Comparison of ENCODE assay signal across 9 mouse cellular contexts in genomic region chr10:61211743-61212142, GRCm38 (mm10). TPM values are rescaled to one million over a fixed set of nuclear protein-coding genes. Genes with fewer than 3 reads are reported as not detected.
DNase-seq lines count a peak whose midpoint lies in the region; ATAC-seq and TF ChIP-seq lines count a peak whose summit lies in the region.
"Had no signal": no experiment of that assay in that cellular context is flagged by ENCODE, and none has a peak within 500 bp of the region (broad histone marks: within the 10 kb centered on the region; RNA-seq: fewer than 3 reads in every experiment).

No protein-coding gene starts in this region.

- DNase-seq in forebrain, embryonic 10.5 days (ENCODE audit: extremely low spot score, low spot score) = peak; percentile 65
- DNase-seq in 3T3-L1 (ENCODE audit: low read depth, low spot score) = peak; percentile 72
- peak; percentile 65 for DNase-seq in adrenal gland, postnatal 25 days
- peak; percentile 66 for DNase-seq in embryo, embryonic 9.5 days (ENCODE audit: extremely low spot score)
- DNase-seq in hindlimb bud, embryonic 11.5 days (ENCODE audit: extremely low spot score, low read depth, low spot score) = peak; percentile 49
- DNase-seq in liver, adult 2 months (ENCODE audit: extremely low read depth, low read depth, low spot score) = peak; percentile 21
- peak; percentile 5 to 13 for DNase-seq in right cerebral cortex, postnatal 36 days (ENCODE audit: low spot score in 2 of 2)

- ATAC-seq in forebrain, embryonic 15.5 days (replicated peaks) = no peak

- H3K79me2 ChIP-seq in liver, adult 2 months (ENCODE audit: control insufficient read depth, insufficient read depth, low read length) = no peaks in the 10 kb centered on the region

- no peaks in the 10 kb centered on the region for H3K36me3 ChIP-seq in forebrain, embryonic 10.5 days (replicated peaks)
- no peaks in the 10 kb centered on the region for H3K36me3 ChIP-seq in forebrain, embryonic 15.5 days
- no peaks in the 10 kb centered on the region for H3K36me3 ChIP-seq in liver, adult 2 months (ENCODE audit: control insufficient read depth, insufficient read depth, low read length)

- no peak overlapping the region for H3K4me2 ChIP-seq in forebrain, embryonic 15.5 days (replicated peaks)

- peak; percentile 82 for TF ChIP-seq CTCF in liver, adult 2 months (IDR thresholded peaks at IDR 0.05; ENCODE audit: low read depth, low read length)

- no peak overlapping the region for H3K9ac ChIP-seq in forebrain, embryonic 15.5 days (replicated peaks)
- H3K9ac ChIP-seq in liver, adult 2 months (ENCODE audit: low read depth, low read length) = no peak overlapping the region

- peaks cover 6% of the 10 kb centered on the region for H3K4me1 ChIP-seq in forebrain, embryonic 10.5 days
- no peaks in the 10 kb centered on the region for H3K4me1 ChIP-seq in forebrain, embryonic 15.5 days
- no peaks in the 10 kb centered on the region for H3K4me1 ChIP-seq in liver, adult 2 months (ENCODE audit: control insufficient read depth, insufficient read depth, low read length)

- H3K4me3 ChIP-seq in forebrain, embryonic 10.5 days = no peak overlapping the region
- H3K4me3 ChIP-seq in forebrain, embryonic 15.5 days = no peak overlapping the region
- H3K4me3 ChIP-seq in liver, adult 2 months (ENCODE audit: insufficient read depth, low read depth, low read length) = no peak overlapping the region

- H3K9me3 ChIP-seq in forebrain, embryonic 10.5 days = peaks cover 6% of the 10 kb centered on the region; the same call in 1 of the 2 replicates
- no peaks in the 10 kb centered on the region for H3K9me3 ChIP-seq in forebrain, embryonic 15.5 days

- TF ChIP-seq POLR2A in liver, adult 2 months (IDR thresholded peaks at IDR 0.05; ENCODE audit: extremely low read depth, insufficient read depth, low read length) = no peak

- WGBS in forebrain, embryonic 10.5 days = 8% methylated on average over 13 of the region's 13 CpGs
- 10% methylated on average over 13 of the region's 13 CpGs for WGBS in forebrain, embryonic 15.5 days
- 19% methylated on average over 13 of the region's 13 CpGs for WGBS in liver, adult 2 months

- H3K27ac ChIP-seq in forebrain, embryonic 10.5 days = no peak overlapping the region
- no peak overlapping the region for H3K27ac ChIP-seq in forebrain, embryonic 15.5 days (replicated peaks)
- no peak overlapping the region for H3K27ac ChIP-seq in liver, adult 2 months (replicated peaks; ENCODE audit: insufficient read depth, low read depth, low read length)

- peaks cover 27% of the 10 kb centered on the region for H3K27me3 ChIP-seq in forebrain, embryonic 10.5 days (ENCODE audit: poor library complexity, severe bottlenecking)
- no peaks in the 10 kb centered on the region for H3K27me3 ChIP-seq in forebrain, embryonic 15.5 days
- H3K27me3 ChIP-seq in liver, adult 2 months (ENCODE audit: control insufficient read depth, insufficient read depth, low read length) = no peaks in the 10 kb centered on the region

RNA-seq across cellular contexts. Expression of gene Tbata, which starts 40.0 kb away (rescaled TPM):
- not detected in 2 replicates for polyA plus RNA-seq in forebrain, embryonic 10.5 days (2016; fragmentation: Nextera tagmentation; extraction: Ambion mirVana)
- polyA plus RNA-seq in forebrain, embryonic 15.5 days (2015; fragmentation: Nextera tagmentation; extraction: Ambion mirVana) = 1.3 and 3.2 TPM in 2 replicates
- not detected in 2 replicates for total RNA-seq in adrenal gland, postnatal 25 days (2021)
- not detected in 2 replicates for total RNA-seq in liver, adult 2 months (2014; rRNA removed)
- polyA plus RNA-seq in liver, adult 2 months (2012; rRNA removed) = not detected in 2 replicates
- polyA plus RNA-seq: liver, embryonic 16.5 days had no signal

Comparison
In these comparisons a context has a peak if more than half of its experiments do, and no peak if none do; other contexts are left out.
1. DNase-seq: peak in every context shown above with its lines; median percentile 72 in 3T3-L1; 66 in embryo, embryonic 9.5 days; 65 in forebrain, embryonic 10.5 days; 65 in adrenal gland, postnatal 25 days; 49 in hindlimb bud, embryonic 11.5 days; 21 in liver, adult 2 months; 9 in right cerebral cortex, postnatal 36 days.